Mouse (Mus musculus): Measurements from ENCODE around the gene Lrit3.
"Not testable (repeated sequence)": the region's sequence is repeated elsewhere in the genome, so short reads cannot be mapped to it uniquely, and the experiment has no call there.

Lrit3 gene

DNA sequence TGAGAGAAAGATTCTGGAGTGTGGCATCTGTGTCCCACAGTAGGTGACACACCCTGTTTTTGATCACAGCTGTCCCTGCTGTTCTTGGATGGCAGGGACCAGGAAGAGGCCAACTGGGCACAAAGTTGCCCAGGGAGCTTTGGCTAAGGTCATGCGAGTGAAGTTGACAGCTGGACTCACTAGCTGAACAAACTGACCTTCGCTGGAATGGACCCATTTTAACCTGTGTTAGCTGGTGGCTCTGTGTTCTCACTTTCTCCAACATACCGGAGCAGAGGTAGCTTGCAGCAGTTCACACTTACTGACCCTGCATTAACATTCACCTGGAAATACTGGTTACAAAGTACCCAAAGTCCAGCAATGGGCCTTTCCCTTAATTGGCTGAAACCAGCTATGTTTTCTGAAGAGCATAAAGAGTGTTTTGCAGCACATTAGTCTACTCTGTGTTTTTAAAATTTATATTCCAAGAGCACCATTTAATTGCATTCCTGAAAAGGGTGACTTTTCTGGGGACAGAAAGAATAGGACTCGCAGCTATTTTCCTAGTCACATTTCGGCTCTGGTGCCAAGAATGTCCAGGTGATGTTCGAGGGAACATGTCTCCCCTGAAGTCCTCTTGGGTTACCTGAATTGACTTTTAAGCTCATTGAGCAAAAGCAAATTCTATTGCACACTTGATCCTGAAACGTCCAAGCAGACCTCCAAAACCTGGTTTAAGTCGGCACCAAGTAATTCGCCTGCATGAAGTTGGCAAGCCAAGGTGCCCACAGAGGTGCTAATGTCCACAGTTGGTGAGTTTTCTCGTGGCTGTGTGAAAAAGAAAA lies 36.6 kb downstream of the Lrit3 start:
- no peak for DNase-seq

DNA sequence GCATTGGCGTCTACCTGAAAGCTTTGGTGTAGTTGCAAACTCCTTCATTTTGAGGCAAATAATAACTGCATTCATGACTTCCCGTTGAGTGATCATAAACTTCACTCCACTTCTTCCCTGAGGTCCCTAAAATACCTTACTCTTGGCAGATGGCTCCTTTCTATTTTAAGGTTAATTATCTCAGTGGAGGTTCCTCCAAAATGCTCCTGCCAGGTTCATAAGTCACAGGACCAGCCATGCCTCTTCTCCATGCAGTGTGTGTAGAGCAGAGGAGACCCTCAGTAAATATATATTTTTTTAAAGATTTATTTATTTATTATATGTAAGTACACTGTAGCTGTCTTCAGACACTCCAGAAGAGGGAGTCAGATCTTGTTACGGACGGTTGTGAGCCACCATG lies 37.7 kb downstream of the Lrit3 start:
- no peak for DNase-seq

DNA sequence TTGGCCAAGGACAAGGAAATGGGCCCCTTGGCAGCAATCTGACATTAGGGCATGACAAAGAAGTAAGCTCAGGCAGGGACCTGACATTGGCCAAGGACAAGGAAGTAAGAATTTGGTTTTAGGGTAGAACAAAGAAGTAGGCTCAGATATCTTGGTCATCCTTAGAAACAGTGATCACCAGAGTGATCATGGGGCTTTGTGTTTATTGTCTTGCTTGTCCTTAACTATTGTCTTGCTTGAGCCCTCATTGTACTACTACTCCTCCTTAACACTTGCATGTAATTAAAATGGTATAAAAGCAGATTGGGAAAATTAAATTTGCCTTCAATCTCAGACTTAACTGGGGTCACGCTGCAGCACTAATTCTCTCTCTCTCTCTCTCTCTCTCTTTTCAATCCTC lies 46.2 kb downstream of the Lrit3 start:
- not testable (repeated sequence) for DNase-seq

DNA sequence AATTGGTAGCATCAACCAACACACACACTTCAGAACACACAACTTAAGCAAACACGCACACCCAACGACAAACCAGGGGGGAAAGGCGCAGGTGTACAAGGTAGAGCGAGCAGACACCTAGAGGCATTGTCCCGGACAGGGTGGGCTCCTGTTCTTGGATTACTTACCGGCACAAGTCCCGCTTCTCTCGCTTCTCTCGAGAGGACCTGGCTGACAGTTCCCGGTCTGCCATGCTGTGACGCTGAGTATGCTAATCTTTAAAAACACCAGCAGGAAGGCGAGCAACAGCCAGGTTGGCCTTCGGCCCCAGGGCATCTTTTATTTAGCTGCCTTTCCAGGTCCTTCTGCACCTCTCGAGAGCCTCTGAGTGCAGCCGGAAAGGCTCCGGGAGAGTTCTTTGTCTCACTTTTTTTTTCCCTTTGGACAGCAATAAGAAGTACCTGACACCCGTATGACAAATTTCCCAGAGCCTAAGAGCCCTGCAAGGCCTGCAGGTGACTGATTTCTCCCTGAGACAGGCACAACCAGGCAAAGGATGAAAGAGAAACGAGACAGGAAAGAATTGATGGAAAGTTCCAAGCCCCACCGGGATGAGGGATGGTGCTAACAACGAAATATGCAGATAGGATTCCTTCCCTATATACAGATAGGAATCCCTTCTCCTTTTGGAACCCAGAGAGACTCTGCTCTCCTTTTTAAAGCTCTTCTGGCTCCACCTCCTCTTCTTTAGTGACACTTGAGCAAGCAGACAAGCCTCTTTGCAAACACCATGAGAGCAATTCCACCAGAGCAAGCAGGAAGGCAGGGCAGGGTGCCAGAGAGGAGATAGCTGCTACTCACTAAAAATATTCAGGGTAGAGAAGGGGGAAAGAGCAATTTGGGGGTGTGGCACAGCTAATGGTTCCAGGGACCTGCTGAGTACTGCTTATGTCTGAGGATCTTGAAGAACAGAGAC lies 48.9 kb downstream of the Lrit3 start, which contains the start of gene Egf:
Gene Egf, minus strand, starts transcription at position 667 of the 955 bp plus-strand sequence.
- DNase-seq = peak; percentile 19

- peak; percentile 44 for DNase-seq
Measured at GRCm38 (mm10) chr3:129744803-129745202, 59.0 kb downstream of the Lrit3 start.

- no peak for DNase-seq
Measured at GRCm38 (mm10) chr3:129742781-129743180, 61.0 kb downstream of the Lrit3 start.

GRCm38 (mm10) chr3:129738291-129739183 lies 65.3 kb downstream of the Lrit3 start:
- no peak for DNase-seq

Measured in right cerebral cortex, postnatal 4 days (tissue).